Mouse (Mus musculus): ENCODE results near the gene Dtymk. TPM values are rescaled to one million over a fixed set of nuclear protein-coding genes. Genes with fewer than 3 reads are reported as not detected.
A peak's percentile ranks its signal among the peaks of the same experiment; 100 is the strongest.

Gene Dtymk
- polyA plus RNA-seq, 1 experiment from 2014 or later: 114 TPM

DNA sequence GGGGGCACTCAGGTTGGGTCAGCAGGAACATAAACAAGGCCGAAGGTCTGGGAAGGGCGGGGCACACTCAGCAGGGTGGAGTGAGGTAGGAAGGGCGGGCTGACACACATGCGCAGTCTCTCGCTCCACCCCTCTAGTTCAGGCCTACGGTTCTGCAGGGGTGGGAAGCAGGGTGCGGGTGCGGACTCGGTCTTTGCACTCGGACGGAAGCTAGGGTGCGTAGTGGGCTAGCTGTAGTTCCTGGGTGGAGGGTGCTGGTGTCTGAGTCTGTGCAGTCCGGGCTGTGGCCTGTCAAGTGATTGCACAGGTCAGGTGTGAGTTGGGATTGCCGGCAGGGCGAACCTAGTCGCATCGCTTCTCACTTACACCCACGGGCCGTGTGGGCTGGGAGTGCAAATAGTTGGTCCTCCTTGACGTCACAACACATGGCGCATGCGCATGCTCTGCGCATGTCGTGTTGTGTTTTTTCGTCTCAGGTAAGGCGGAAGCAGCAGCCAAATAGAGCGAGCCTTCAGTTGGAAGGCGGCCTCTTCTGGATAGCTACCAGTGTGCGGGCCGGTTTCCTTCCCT is 23.5 kb upstream of the Dtymk start:
- Histone ChIP-seq H3K4me1 (replicated peaks) (peaks cover 34% of the 10 kb centered on the region), H3K27ac (replicated peaks) (peak overlapping the region; percentile 98), H3K9ac (peak overlapping the region; percentile 58), H3K27me3 (no peaks in the 10 kb centered on the region), H3K9me3 (replicated peaks) (no peaks in the 10 kb centered on the region), H3K4me2 (peak overlapping the region; percentile 80), H3K4me3 (replicated peaks) (peak overlapping the region; percentile 62), H3K36me3 (replicated peaks) (peaks cover 15% of the 10 kb centered on the region)
- peak; percentile 99 for ATAC-seq (ENCODE audit: insufficient read depth)
- under 1% methylated on average over 30 of the region's 30 CpGs for WGBS (ENCODE audit: insufficient replicate concordance)

DNA sequence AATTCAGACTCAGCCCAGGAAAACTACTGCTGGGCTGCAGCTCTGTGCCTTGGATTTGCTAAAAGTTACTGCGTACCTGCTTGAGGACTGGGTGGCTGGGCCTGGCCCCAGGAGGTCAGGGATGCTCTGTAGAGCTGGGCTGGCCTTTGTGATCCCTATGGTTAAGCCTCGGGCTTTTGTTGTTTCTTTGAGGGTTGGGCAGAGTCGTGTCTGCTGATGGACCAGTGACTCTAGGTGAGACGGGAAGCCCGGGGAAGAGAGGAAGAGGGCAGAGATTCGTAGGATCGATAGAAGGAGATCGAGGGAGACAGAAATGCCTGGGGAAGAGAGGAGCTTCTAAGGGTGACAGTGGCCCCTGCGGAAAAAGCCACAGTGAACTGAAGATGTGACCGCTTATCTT is 22.9 kb upstream of the Dtymk start, which contains the start of gene D2hgdh:
Gene D2hgdh, plus strand, starts transcription at position 301 of the 400 bp plus-strand sequence.
- Histone ChIP-seq H3K36me3 (replicated peaks) (peaks cover 20% of the 10 kb centered on the region), H3K9ac (peak within 1 kb of the TSS; percentile 58), H3K27me3 (no peaks in the 10 kb centered on the region), H3K4me2 (peak within 1 kb of the TSS; percentile 80), H3K27ac (replicated peaks) (peak within 1 kb of the TSS; percentile 98), H3K9me3 (replicated peaks) (no peaks in the 10 kb centered on the region), H3K4me1 (replicated peaks) (peaks cover 34% of the 10 kb centered on the region), H3K4me3 (replicated peaks) (peak within 1 kb of the TSS; percentile 62)
- peak; percentile 22 for ATAC-seq (ENCODE audit: insufficient read depth)
- 9% methylated on average over 10 of the region's 10 CpGs for WGBS (ENCODE audit: insufficient replicate concordance)

DNA sequence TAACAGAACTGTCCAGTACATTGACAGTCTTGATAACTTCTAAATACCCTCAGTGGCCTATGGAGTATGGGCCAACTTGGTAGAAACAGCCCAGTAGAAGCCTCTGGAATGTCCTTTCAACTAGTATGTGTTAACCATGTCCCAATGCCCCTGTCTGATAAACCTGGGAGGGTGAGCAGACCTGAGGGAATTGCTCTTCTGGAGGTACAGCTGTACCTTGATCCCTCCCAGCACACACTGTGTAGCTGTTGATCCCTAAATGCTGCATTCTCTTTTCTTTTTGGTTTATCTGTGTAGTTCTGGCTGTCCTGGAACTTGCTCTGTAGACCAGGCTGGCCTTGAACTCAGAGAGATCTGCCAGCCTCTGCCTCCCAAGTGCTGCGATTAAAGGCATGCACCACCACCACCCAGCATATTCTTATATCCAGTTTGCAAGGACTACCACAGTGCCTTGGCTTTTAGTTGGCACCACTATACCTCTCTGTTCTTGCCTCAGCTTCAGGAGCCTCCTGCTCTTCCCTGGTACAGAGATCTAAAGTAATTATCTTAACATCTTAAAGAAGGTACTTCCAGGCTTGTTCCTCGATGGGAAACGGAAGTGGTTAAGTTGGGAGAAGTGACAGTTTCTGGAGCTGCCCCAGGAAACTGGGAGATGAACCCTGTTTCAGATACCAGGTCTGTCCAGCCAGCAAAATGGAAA is 22.2 kb upstream of the Dtymk start:
- H3K27ac ChIP-seq (replicated peaks): peak overlapping the region; percentile 98
- ATAC-seq (ENCODE audit: insufficient read depth): no peak
- H3K9ac ChIP-seq: peak overlapping the region; percentile 58
- peaks cover 26% of the 10 kb centered on the region for H3K36me3 ChIP-seq (replicated peaks)
- no peaks in the 10 kb centered on the region for H3K9me3 ChIP-seq (replicated peaks)
- H3K4me2 ChIP-seq: peak overlapping the region; percentile 80
- 60% methylated on average over 3 of the region's 3 CpGs for WGBS (ENCODE audit: insufficient replicate concordance)
- peaks cover 34% of the 10 kb centered on the region for H3K4me1 ChIP-seq (replicated peaks)
- H3K4me3 ChIP-seq (replicated peaks): no peak overlapping the region
- H3K27me3 ChIP-seq: no peaks in the 10 kb centered on the region

DNA sequence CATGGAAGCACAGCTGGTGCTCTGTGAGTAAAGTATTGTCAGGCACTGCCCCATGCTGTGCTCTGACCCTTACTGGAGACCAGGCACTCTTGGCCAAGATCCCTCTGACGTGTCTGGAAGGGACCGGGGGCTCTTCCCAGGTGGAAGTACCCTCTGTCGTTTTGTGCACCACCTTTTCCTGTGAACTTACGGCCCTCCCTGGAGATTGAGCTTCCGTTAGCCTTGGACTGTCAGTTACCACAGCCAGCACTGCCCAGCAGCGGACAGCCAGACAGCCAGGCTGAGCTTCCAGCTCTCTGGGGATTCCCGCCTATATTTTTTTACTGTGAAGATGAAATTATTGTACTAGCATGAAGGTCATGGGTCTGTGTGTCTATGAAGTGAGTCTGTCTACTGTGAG is 17.0 kb upstream of the Dtymk start:
- H3K4me1 ChIP-seq (replicated peaks): peaks cover 10% of the 10 kb centered on the region
- H3K4me3 ChIP-seq (replicated peaks): no peak overlapping the region
- 82% methylated on average over 7 of the region's 7 CpGs for WGBS (ENCODE audit: insufficient replicate concordance)
- H3K9me3 ChIP-seq (replicated peaks): no peaks in the 10 kb centered on the region
- no peaks in the 10 kb centered on the region for H3K27me3 ChIP-seq
- peaks cover 79% of the 10 kb centered on the region for H3K36me3 ChIP-seq (replicated peaks)
- H3K4me2 ChIP-seq: no peak overlapping the region
- no peak overlapping the region for H3K9ac ChIP-seq
- ATAC-seq (ENCODE audit: insufficient read depth): no peak
- peak overlapping the region; percentile 41; the same call in 1 of the 2 replicates for H3K27ac ChIP-seq (replicated peaks)

DNA sequence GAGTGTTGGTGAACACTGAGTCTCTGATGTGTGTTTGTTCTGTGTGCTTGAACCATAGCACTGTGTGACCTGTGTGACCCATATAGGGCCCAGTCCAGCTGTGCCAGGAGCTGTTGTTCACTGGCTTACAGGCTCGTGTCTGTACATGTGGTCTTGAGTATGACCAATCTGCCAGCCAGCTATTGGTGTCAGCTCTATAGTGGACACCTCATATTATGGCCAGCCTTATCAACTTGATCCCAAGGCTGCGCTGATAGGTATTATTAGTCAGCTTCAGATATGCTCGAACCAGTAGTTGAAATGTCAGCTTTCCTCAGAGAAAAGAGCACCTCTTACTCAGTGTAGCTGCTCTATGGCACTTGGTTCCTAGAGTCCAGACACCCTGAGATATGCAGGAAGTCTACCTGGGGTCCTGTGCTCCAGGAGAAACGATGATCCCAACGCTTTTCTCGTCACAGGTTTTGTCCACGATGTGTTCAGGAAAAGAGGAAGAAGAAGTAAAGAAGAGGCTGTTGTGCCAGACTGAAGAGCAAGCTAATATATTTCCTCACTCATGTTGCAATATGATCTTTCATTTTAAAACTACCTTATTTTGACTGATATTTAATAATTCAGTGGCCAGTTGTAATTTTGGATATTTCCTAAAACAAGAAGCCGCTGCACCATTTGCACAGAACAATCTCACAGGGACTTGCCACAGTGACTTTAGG is 16.2 kb upstream of the Dtymk start:
- WGBS (ENCODE audit: insufficient replicate concordance): 76% methylated on average over 8 of the region's 8 CpGs
- peaks cover 86% of the 10 kb centered on the region for H3K36me3 ChIP-seq (replicated peaks)

DNA sequence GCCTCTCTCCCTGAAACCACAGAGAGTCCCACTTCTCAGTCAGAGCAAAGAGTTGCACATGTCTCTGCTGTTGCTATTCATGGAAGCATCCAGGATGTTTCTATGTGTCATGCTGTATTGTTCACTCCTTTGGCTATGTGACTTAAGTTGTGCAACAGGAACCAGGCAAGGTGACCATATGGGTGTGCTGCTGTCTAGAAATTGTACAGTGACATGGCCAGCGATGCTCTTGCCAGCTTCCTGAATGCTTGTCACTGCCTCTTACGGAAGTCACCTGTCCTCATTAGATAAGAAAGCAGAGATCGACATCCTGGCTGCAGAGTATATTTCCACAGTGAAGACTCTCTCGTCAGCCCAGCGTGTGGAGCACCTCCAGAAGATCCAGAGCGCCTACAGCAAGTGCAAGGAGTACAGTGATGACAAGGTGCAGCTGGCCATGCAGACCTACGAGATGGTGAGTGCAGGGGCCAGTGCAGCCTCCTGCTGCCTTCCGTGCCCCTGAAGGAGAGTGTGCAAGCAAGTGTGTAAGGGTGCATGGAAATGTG is 9.8 kb upstream of the Dtymk start:
- ATAC-seq (ENCODE audit: insufficient read depth): no peak
- H3K36me3 ChIP-seq (replicated peaks): peaks cover 95% of the 10 kb centered on the region
- H3K4me2 ChIP-seq: no peak overlapping the region
- 68% methylated on average over 8 of the region's 8 CpGs for WGBS (ENCODE audit: insufficient replicate concordance)
- H3K27ac ChIP-seq (replicated peaks): no peak overlapping the region
- H3K9ac ChIP-seq: no peak overlapping the region
- no peak overlapping the region for H3K4me3 ChIP-seq (replicated peaks)
- no peaks in the 10 kb centered on the region for H3K9me3 ChIP-seq (replicated peaks)
- no peaks in the 10 kb centered on the region for H3K27me3 ChIP-seq
- H3K4me1 ChIP-seq (replicated peaks): peaks cover 5% of the 10 kb centered on the region; the same call in 1 of the 2 replicates

More for the DNA sequence above, 16.2 kb upstream of the Dtymk start:
- no peak overlapping the region for H3K9ac ChIP-seq
- peaks cover 3% of the 10 kb centered on the region for H3K4me1 ChIP-seq (replicated peaks)
- peak overlapping the region; percentile 41; the same call in 1 of the 2 replicates for H3K27ac ChIP-seq (replicated peaks)
- ATAC-seq (ENCODE audit: insufficient read depth): no peak
- H3K4me3 ChIP-seq (replicated peaks): no peak overlapping the region
- H3K27me3 ChIP-seq: no peaks in the 10 kb centered on the region
- H3K4me2 ChIP-seq: no peak overlapping the region
- no peaks in the 10 kb centered on the region for H3K9me3 ChIP-seq (replicated peaks)

DNA sequence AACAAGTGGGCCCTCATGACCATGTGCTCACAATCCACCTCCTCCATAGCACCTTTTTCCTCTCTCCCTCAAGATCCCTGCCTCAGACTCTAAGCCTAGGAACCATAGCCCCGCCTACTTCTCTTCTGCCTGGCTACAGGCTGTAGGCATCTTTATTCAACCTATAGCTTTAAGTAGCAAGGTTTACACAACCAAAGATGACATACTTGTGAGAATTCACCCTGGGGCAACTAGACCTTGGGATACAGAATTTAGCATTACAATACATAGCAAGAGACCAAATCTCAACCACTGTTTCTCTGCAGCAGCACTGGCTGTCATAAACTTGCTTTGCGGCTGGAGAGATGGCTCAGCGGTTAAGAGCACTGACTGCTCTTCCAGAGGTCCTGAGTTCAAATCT is 8.3 kb upstream of the Dtymk start:
- peaks cover 19% of the 10 kb centered on the region for H3K4me1 ChIP-seq (replicated peaks)
- H3K4me2 ChIP-seq: no peak overlapping the region
- H3K36me3 ChIP-seq (replicated peaks): peaks cover 89% of the 10 kb centered on the region
- ATAC-seq (ENCODE audit: insufficient read depth): no peak
- H3K9ac ChIP-seq: no peak overlapping the region
- no peaks in the 10 kb centered on the region for H3K27me3 ChIP-seq
- 84% methylated on average over 3 of the region's 3 CpGs for WGBS (ENCODE audit: insufficient replicate concordance)
- H3K27ac ChIP-seq (replicated peaks): no peak overlapping the region
- H3K4me3 ChIP-seq (replicated peaks): no peak overlapping the region
- no peaks in the 10 kb centered on the region for H3K9me3 ChIP-seq (replicated peaks)

DNA sequence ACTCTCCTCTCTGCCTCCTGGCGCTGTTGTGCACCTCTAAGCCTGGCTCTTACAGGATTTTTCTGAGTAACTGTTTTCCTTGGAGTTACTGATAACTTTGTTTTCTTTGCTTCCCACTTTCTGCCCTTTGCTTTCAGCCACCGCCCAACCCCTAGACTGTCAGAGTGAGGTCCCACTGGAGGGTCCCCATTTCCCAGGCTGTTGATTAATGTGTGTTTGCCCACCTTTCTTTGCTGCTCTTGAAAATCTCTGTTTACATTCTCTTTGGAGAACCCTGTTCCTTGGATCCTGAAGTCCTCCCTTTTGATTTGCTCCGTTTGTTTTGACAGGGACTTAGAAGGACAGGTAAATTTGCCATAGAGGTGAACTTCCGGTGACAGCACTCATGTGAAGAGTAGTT is 7.1 kb upstream of the Dtymk start:
- H3K9me3 ChIP-seq (replicated peaks): no peaks in the 10 kb centered on the region
- no peaks in the 10 kb centered on the region for H3K27me3 ChIP-seq
- no peak for ATAC-seq (ENCODE audit: insufficient read depth)
- H3K4me3 ChIP-seq (replicated peaks): no peak overlapping the region
- WGBS (ENCODE audit: insufficient replicate concordance): 84% methylated on average over 4 of the region's 4 CpGs
- peaks cover 27% of the 10 kb centered on the region for H3K4me1 ChIP-seq (replicated peaks)
- no peak overlapping the region for H3K27ac ChIP-seq (replicated peaks)
- H3K9ac ChIP-seq: no peak overlapping the region
- H3K4me2 ChIP-seq: no peak overlapping the region
- H3K36me3 ChIP-seq (replicated peaks): peaks cover 78% of the 10 kb centered on the region

DNA sequence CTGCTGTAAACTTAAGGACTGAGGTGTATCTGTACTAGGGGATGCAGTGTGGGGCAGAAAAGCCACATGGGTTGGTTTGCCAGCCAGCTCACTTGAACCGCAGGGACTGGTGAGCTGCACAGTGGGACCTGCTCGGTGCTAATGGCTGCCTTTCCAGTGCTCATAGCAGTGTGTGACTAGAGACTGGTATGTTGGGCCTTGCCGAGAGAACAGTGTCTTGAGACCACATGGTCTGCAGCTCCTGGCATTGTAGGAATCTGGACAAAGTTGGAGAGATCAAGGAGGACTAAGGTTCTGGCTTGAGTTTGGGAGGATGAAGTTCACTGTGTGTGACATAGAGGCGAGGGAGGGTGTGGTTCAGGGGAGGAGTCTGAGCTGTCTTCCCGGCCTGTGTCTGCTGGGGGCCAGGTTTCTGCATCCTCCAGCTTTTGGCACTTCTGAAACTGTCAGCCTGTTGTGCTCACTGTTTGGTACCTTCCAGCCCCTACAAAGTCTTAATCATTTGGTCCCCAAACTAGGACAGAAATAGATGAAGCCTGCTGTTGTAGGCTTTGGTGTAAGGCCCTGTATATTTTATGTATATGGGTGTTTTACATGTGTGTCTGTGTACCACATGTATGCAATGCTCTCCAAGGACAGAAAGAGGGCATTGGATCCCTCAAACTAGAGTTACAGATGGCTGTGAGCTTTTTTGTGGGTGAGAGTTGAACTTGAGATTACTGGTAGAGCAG is 3.7 kb upstream of the Dtymk start:
- Histone ChIP-seq H3K4me3 (replicated peaks) (peak overlapping the region; percentile 91), H3K27ac (replicated peaks) (peak overlapping the region; percentile 99), H3K27me3 (no peaks in the 10 kb centered on the region), H3K4me1 (replicated peaks) (peaks cover 54% of the 10 kb centered on the region), H3K4me2 (peak overlapping the region; percentile 97), H3K9ac (peak overlapping the region; percentile 69), H3K9me3 (replicated peaks) (no peaks in the 10 kb centered on the region), H3K36me3 (replicated peaks) (peaks cover 43% of the 10 kb centered on the region)
- WGBS (ENCODE audit: insufficient replicate concordance): 43% methylated on average over 5 of the region's 5 CpGs
- ATAC-seq (ENCODE audit: insufficient read depth): no peak

DNA sequence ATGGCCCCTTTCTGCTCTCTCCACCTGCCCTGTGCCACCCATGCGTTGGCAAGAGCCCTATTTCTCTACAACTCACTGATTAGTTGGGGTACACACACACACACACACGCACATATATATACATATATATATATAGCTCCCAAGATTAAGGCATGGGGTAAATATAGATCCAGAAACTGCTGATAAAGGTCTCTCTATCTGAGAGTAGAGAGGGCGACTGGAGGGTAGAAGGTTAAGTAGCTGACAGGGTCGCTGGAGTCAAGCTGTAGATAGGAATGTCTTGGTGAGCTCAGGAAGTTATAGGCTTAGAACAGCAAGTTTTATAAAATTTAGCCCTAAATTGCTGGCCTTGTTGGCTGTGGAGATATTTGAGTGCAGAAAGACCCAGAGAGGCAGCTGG is 3.1 kb upstream of the Dtymk start:
- H3K9ac ChIP-seq: peak overlapping the region; percentile 69
- H3K9me3 ChIP-seq (replicated peaks): no peaks in the 10 kb centered on the region
- 30% methylated on average over 4 of the region's 4 CpGs for WGBS (ENCODE audit: insufficient replicate concordance)
- H3K4me1 ChIP-seq (replicated peaks): peaks cover 58% of the 10 kb centered on the region
- no peaks in the 10 kb centered on the region for H3K27me3 ChIP-seq
- H3K4me3 ChIP-seq (replicated peaks): peak overlapping the region; percentile 91
- peak overlapping the region; percentile 99 for H3K27ac ChIP-seq (replicated peaks)
- no peak for ATAC-seq (ENCODE audit: insufficient read depth)
- peaks cover 38% of the 10 kb centered on the region for H3K36me3 ChIP-seq (replicated peaks)
- peak overlapping the region; percentile 97 for H3K4me2 ChIP-seq

Data from liver, embryonic 15.5 days (tissue).